Mouse (Mus musculus) liver, embryonic 14.5 days (tissue): Measurements from ENCODE around the gene Zyx.

Experiments used
- CTCF ChIP-seq: IDR thresholded peaks from 2 replicates; pipeline ENCODE4 v1.5.1; 2016; ENCODE audit warnings: antibody characterized with exemption, low read depth, control low read depth
- EP300 ChIP-seq: IDR thresholded peaks from 2 replicates; pipeline ENCODE4 v1.6.1; 2016; ENCODE audit warnings: antibody characterized with exemption, low read depth

DNA sequence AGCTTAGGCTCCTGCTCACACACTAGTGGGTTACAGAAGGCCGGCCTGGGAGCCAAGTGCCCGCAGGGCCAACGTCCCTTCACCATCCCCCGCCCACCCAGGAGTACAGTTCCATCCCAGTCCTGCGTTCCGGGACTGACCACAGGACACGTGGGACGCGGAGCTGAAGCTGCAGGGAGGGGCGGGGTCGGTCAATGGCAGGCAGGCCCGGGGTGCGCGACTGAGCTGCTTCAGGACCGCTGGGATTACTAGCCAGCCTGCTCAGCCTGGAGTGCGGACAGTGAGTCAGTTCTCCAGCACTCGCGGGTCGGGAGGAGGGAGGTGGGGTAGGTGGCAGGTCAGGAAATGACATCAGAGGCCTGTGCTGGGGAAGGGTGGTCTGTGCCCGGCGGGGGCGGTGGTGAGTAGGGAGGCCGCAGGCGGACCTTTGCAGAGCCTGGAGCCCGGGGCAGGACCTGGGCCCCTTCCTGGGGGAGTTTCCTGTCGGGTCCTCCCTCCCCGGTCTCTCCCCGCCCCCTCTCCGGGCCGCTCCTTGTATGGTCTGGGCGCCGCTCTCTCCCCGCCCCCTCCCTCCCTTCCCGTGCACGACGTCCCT lies at the start of gene Zyx:
- TF ChIP-seq CTCF: peak; percentile 48
- TF ChIP-seq EP300: no peak
